Mouse (Mus musculus) C2C12 (cell line): ENCODE results near the gene Rgma.

Source experiments
- CTCF ChIP-seq: IDR thresholded peaks from one replicate; pipeline ENCODE4 v1.5.1; 2011; ENCODE audit not compliant: control insufficient read depth, insufficient read depth, insufficient read length
- MYOD1 ChIP-seq: IDR thresholded peaks from one replicate; pipeline ENCODE4 v1.6.1; 2011; ENCODE audit warnings: low read depth; ENCODE audit not compliant: control insufficient read depth, insufficient read length
- USF1 ChIP-seq: IDR thresholded peaks from one replicate; pipeline ENCODE4 v1.6.1; 2011; ENCODE audit warnings: low read depth, mild to moderate bottlenecking, control low read depth, moderate library complexity

- no peak for TF ChIP-seq CTCF
- TF ChIP-seq MYOD1: no peak
- TF ChIP-seq USF1: no peak
Measured at GRCm38 (mm10) chr7:73421278-73422015, 46.1 kb downstream of the Rgma start.
